Comparison of ENCODE assay signal across 17 mouse cellular contexts in the genomic region with DNA sequence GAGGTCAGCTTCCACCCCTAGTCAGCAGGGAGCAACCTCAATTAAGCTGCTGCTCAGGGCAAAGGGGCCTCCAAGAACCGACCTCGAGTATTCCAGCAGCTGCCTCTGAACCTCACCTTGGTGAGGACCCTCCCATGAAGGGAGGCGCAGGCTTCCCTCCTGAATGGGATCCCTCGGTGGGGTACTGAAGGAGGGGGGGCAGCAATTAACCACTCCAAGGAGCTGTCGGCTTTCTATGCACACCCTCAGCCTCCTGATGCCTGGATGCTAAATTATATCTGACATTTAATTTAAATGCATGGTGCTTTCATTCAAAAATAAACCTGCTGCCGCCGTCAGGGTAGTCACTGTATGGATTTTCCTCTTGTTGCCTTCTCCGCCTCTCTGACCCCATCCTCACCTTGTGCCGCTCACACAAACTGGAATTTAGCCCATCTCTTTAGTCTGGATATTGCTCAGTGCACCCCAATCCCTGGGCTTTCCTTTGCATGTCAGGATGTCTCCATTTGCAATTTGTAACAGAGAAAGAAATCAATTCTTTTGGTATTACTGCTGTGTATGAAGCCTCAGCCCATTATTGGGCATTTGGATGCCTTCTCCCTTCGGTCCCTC.
DNase-seq lines count a peak whose midpoint lies in the region; ATAC-seq and TF ChIP-seq lines count a peak whose summit lies in the region.
"Had no signal": no experiment of that assay in that cellular context is flagged by ENCODE, and none has a peak within 500 bp of the region (broad histone marks: within the 10 kb centered on the region; RNA-seq: fewer than 3 reads in every experiment).

No protein-coding gene starts in this region.

- DNase-seq in midbrain, embryonic 10.5 days (ENCODE audit: low spot score): no peak
- DNase-seq in midbrain, embryonic 11.5 days (ENCODE audit: low spot score, missing footprints): no peak
- no peak for DNase-seq in hindbrain, embryonic 14.5 days (ENCODE audit: low spot score)
- DNase-seq in layer of hippocampus, adult 2 months (ENCODE audit: low spot score in 2 of 2): no peak
- no peak for DNase-seq in gastrocnemius, postnatal 36 days
- DNase-seq in layer of hippocampus, postnatal 10 days (ENCODE audit: low spot score in 2 of 2): no peak
- DNase-seq: adrenal gland, postnatal 10 days; cerebellum, adult 2 months; heart, adult 2 months; kidney, adult 18-20 months; kidney, postnatal 25 days; liver; lung, adult 18-20 months; lung, postnatal 36 days had no signal

- no peak for ATAC-seq in midbrain, embryonic 11.5 days (ENCODE audit: low FRiP score)
- ATAC-seq in hindbrain, embryonic 14.5 days (ENCODE audit: low FRiP score): peak; percentile 64; the same call in 1 of the 2 replicates
- ATAC-seq in midbrain, embryonic 15.5 days (replicated peaks): peak; percentile 78
- ATAC-seq in monocyte, adult 5-6 weeks (replicated peaks; ENCODE audit: insufficient number of reproducible peaks, low FRiP score, low TSS enrichment, poor library complexity, severe bottlenecking): no peak

- no peak overlapping the region for H3K4me3 ChIP-seq in midbrain, embryonic 10.5 days
- no peak overlapping the region for H3K4me3 ChIP-seq in midbrain, embryonic 11.5 days (ENCODE audit: low read depth, low read length)
- no peak overlapping the region for H3K4me3 ChIP-seq in hindbrain, embryonic 14.5 days (replicated peaks; ENCODE audit: low read length)
- no peak overlapping the region for H3K4me3 ChIP-seq in midbrain, embryonic 15.5 days
- H3K4me3 ChIP-seq in layer of hippocampus, adult 2 months: no peak overlapping the region
- H3K4me3 ChIP-seq: heart, adult 2 months; heart, embryonic 15.5 days had no signal

- no peaks in the 10 kb centered on the region for H3K36me3 ChIP-seq in midbrain, embryonic 10.5 days
- no peaks in the 10 kb centered on the region for H3K36me3 ChIP-seq in midbrain, embryonic 11.5 days (ENCODE audit: control insufficient read depth, insufficient read depth, low read length)
- H3K36me3 ChIP-seq in hindbrain, embryonic 14.5 days (replicated peaks; ENCODE audit: control insufficient read depth, insufficient read depth): no peaks in the 10 kb centered on the region
- no peaks in the 10 kb centered on the region for H3K36me3 ChIP-seq in midbrain, embryonic 15.5 days (replicated peaks)
- H3K36me3 ChIP-seq: heart, embryonic 15.5 days had no signal

- H3K4me2 ChIP-seq in midbrain, embryonic 11.5 days: no peak overlapping the region
- H3K4me2 ChIP-seq in hindbrain, embryonic 14.5 days (replicated peaks): no peak overlapping the region
- H3K4me2 ChIP-seq in midbrain, embryonic 15.5 days: no peak overlapping the region
- H3K4me2 ChIP-seq: heart, embryonic 15.5 days had no signal

- 62% methylated on average over 10 of the region's 10 CpGs for WGBS in midbrain, embryonic 10.5 days
- 49% methylated on average over 10 of the region's 10 CpGs for WGBS in midbrain, embryonic 11.5 days
- 44% methylated on average over 10 of the region's 10 CpGs for WGBS in hindbrain, embryonic 14.5 days
- WGBS in midbrain, embryonic 15.5 days: 30% methylated on average over 10 of the region's 10 CpGs

- H3K27me3 ChIP-seq in midbrain, embryonic 10.5 days (ENCODE audit: low read depth, poor library complexity, severe bottlenecking): no peaks in the 10 kb centered on the region
- H3K27me3 ChIP-seq in midbrain, embryonic 11.5 days (ENCODE audit: control insufficient read depth, insufficient read depth, low read length): no peaks in the 10 kb centered on the region
- peaks cover 22% of the 10 kb centered on the region; the same call in 1 of the 2 replicates for H3K27me3 ChIP-seq in hindbrain, embryonic 14.5 days (ENCODE audit: control insufficient read depth, insufficient read depth, low read length)
- peaks cover 3% of the 10 kb centered on the region; the same call in 1 of the 2 replicates for H3K27me3 ChIP-seq in midbrain, embryonic 15.5 days (replicated peaks)
- H3K27me3 ChIP-seq: heart, embryonic 15.5 days had no signal

- H3K4me1 ChIP-seq in midbrain, embryonic 10.5 days: peaks cover 20% of the 10 kb centered on the region
- no peaks in the 10 kb centered on the region for H3K4me1 ChIP-seq in midbrain, embryonic 11.5 days (ENCODE audit: control insufficient read depth, insufficient read depth, low read length)
- H3K4me1 ChIP-seq in hindbrain, embryonic 14.5 days (replicated peaks; ENCODE audit: control insufficient read depth, insufficient read depth, low read length): peaks cover 11% of the 10 kb centered on the region; the same call in 1 of the 2 replicates
- H3K4me1 ChIP-seq in midbrain, embryonic 15.5 days: peaks cover 11% of the 10 kb centered on the region
- H3K4me1 ChIP-seq: heart, embryonic 15.5 days had no signal

- peak overlapping the region; percentile 42 for H3K27ac ChIP-seq in midbrain, embryonic 10.5 days (replicated peaks)
- H3K27ac ChIP-seq in midbrain, embryonic 11.5 days (ENCODE audit: low read depth, low read length): no peak overlapping the region
- H3K27ac ChIP-seq in hindbrain, embryonic 14.5 days: peak overlapping the region; percentile 80
- H3K27ac ChIP-seq in midbrain, embryonic 15.5 days: peak overlapping the region; percentile 58
- H3K27ac ChIP-seq in layer of hippocampus, adult 2 months: no peak overlapping the region
- H3K27ac ChIP-seq: heart, adult 2 months; heart, embryonic 15.5 days had no signal

- intact Hi-C loops in gastrocnemius, postnatal 36 days (cut with DNase I): no loop called here

- H3K9me3 ChIP-seq in midbrain, embryonic 10.5 days (replicated peaks): no peaks in the 10 kb centered on the region
- H3K9me3 ChIP-seq in midbrain, embryonic 11.5 days (ENCODE audit: control insufficient read depth, low read length): no peaks in the 10 kb centered on the region
- no peaks in the 10 kb centered on the region for H3K9me3 ChIP-seq in hindbrain, embryonic 14.5 days (ENCODE audit: control insufficient read depth, low read length)
- H3K9me3 ChIP-seq in midbrain, embryonic 15.5 days: no peaks in the 10 kb centered on the region
- H3K9me3 ChIP-seq: heart, embryonic 15.5 days had no signal

- TF ChIP-seq CTCF in layer of hippocampus, adult 2 months (conservative IDR thresholded peaks at IDR 0.05): no peak

- no peak overlapping the region for H3K9ac ChIP-seq in midbrain, embryonic 11.5 days (ENCODE audit: low read length)
- peak overlapping the region; percentile 10; the same call in 1 of the 2 replicates for H3K9ac ChIP-seq in hindbrain, embryonic 14.5 days
- no peak overlapping the region for H3K9ac ChIP-seq in midbrain, embryonic 15.5 days
- H3K9ac ChIP-seq: heart, embryonic 15.5 days had no signal

Comparison
In these comparisons a context has a peak if more than half of its experiments do, and no peak if none do; other contexts are left out.
1. H3K27ac ChIP-seq: peak in midbrain, embryonic 10.5 days (single experiment), hindbrain, embryonic 14.5 days (single experiment) and midbrain, embryonic 15.5 days (single experiment); none in midbrain, embryonic 11.5 days (single experiment) and layer of hippocampus, adult 2 months (single experiment).
2. ATAC-seq: peak in hindbrain, embryonic 14.5 days (single experiment) and midbrain, embryonic 15.5 days (single experiment); none in midbrain, embryonic 11.5 days (single experiment) and monocyte, adult 5-6 weeks (single experiment).